Mouse (Mus musculus) ES-CJ7 (cell line): ENCODE results near the gene Enpep.
A peak's percentile ranks its signal among the peaks of the same experiment; 100 is the strongest.

Source experiments
- DNase-seq: peaks from one replicate; pipeline ENCODE4 v3.0.0; 2011; ENCODE audit warnings: low read depth, low spot score

Enpep gene

DNA sequence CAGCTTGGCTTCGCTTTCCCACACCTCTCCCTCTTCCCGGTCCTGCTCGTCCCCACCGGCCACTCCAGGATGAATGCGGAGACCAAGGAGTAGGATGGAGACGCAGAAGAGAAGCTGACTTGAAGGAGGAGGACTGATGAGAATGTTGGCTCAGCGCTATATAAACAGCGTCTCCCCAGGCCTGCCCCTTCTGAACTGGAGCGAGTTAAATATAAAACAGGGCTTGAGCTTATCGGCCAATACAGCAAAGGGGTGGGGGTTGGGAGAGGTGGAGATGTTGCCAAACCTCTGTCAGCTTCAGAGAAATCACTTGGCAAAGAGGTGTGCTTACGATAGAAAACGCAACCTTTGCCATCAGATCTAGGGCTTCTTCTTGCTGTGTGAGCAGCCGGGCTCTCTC, at the start of gene Enpep:
Gene Enpep (minus strand): TSS at position 135 of the 400 bp plus-strand sequence.
- no peak for DNase-seq

GRCm38 (mm10) chr3:129379109-129379508, 46.6 kb upstream of the Enpep start:
- no peak for DNase-seq

- no peak for DNase-seq
Measured at GRCm38 (mm10) chr3:129375087-129375486, 42.6 kb upstream of the Enpep start.

DNA sequence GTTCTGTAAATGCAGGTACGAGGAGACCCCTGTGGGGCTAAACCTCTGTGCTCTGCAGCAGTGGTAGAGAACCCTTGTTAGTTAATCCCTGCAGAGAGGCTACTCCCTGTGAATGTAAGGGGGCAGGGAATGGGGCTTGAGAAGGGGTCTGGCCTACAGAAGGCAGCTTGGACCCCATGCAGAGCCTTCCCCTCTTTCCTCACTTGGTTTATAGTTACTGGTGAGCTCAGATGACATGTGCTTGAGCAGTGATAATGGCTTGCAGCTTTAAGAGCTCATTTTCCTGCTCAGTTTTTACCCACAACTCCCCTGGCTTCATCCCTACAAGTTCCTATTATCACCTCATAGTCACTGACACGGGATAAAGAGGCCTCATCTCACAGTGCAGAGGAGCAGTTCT, 40.6 kb upstream of the Enpep start:
- DNase-seq = no peak

- DNase-seq = no peak
Measured at GRCm38 (mm10) chr3:129369491-129369890, 37.0 kb upstream of the Enpep start.

DNA sequence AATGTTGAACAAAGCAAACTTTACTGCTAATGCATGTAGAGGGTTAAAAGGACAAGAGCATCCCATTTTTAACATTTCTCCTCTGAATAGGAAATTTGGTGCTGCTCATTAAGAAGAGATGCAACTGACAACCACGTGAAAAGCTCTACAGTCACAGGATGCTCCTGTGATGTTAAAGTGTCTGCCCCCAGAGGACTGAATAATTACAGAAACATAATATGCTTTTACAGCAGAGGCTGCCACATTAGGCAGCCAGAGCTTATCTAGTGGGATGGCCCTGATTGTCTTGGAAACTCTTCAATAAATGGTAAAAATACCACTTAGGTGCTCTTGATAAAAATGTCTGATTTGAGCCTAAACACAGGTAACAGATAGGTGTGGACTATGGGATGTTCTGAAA, 33.4 kb upstream of the Enpep start:
- no peak for DNase-seq

- no peak for DNase-seq
Measured at GRCm38 (mm10) chr3:129364818-129365390, 32.4 kb upstream of the Enpep start.

GRCm38 (mm10) chr3:129363426-129363825, 30.9 kb upstream of the Enpep start:
- DNase-seq = no peak

DNA sequence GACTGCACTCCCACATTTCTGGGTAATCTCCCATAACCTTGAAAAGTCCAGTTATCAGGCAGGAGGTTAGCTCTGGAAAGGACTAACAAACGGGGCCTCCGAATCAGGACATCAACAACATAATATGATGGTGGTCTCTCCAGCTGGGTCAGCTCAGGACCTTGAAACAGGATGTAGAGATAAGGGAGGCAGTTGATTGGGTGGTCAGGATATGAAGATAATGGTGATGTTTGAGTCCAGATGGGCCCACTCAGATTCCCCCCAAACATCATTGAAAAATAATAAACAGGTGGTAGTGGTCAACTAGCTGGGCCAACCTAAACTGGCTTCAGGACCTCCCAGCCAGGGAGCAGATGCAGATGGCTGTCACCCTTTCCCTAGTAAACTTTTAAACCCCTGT, 25.6 kb upstream of the Enpep start:
- no peak for DNase-seq

DNA sequence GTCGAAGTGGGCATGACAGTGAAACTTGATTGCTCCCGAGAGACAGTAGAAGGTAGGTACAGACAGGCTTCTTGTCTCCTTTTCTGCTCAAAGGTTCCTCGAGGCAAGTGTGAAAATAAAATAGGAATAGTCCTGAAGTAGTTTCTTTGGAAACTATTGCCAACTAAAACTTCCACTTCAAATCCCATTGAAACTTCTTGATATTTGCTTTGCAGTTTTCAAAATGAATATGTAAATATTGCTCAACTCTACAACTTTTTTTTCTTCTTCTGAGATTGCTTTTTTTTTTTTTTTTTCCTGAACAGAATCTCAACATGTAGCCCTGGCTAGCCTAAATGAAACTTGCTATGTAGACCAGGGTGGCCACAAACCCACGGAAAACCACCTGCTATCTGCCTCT, 21.4 kb upstream of the Enpep start:
- DNase-seq = no peak

- DNase-seq = no peak
Measured at GRCm38 (mm10) chr3:129351320-129351877, 18.9 kb upstream of the Enpep start.

- no peak for DNase-seq
Measured at GRCm38 (mm10) chr3:129347277-129347676, 14.8 kb upstream of the Enpep start.

- no peak for DNase-seq
Measured at GRCm38 (mm10) chr3:129342767-129343166, 10.2 kb upstream of the Enpep start.

GRCm38 (mm10) chr3:129341066-129341465, 8.5 kb upstream of the Enpep start:
- peak; percentile 81 for DNase-seq

GRCm38 (mm10) chr3:129338296-129339091, 6.0 kb upstream of the Enpep start:
- DNase-seq = peak; percentile 41

DNA sequence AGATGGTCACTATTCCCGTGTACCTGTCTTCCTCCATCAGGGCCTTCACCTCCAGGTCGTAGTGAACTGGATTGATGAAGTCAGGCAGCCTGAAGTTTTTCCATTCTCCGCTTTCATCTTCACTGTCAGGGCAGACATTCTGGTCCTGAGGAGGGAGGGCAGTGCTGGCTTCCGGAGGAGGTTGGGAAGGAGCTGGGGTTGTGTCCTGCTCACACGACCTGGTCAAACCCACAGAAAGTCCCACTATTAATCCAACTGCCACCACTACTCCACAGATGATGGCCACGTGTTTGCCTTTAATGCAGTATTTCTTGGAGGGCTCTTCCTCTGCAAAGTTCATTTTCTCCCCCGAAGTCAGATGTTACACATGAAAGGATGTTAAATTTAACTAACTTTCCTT, 378 bp downstream of the Enpep start:
- DNase-seq = no peak

GRCm38 (mm10) chr3:129331427-129331826, 1.1 kb downstream of the Enpep start:
- DNase-seq = no peak

DNA sequence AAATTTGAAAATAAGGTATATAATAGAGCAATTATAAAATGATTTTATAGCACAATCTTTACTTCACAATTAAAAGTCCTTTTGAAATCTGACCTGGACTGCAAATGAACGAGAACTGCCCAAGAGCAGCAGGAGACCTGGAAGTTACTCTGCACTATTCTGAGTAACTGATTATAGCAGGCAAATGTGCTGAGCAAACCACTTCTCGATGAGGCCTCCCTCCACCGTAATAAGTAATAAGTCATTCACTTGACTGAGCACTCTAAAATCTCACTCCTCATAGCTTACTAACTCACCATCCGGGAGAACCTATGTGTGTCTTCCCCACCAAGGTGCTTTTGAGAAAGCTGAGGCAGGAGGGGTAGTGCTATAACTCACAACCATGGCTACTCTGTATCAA, 4.5 kb downstream of the Enpep start:
- no peak for DNase-seq

DNA sequence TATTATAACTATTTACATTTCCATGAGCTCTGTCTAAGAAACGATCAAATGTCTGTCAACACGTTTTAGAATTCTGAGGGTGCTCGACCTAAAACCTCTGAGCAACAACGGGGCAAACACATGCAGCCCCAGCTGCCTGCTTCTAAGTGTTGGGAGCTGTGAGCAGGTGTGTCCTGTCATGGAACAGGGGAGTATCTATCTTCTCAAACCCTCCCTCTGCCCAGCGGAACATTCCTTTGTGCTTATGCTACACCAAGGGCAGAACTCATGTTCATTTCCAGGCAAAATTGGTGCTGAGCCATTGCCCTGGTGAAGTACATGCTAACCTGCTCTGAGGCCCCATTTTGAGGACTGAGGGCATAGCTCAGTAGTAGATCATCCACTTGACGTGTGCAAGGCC, 10.9 kb downstream of the Enpep start:
- no peak for DNase-seq

DNA sequence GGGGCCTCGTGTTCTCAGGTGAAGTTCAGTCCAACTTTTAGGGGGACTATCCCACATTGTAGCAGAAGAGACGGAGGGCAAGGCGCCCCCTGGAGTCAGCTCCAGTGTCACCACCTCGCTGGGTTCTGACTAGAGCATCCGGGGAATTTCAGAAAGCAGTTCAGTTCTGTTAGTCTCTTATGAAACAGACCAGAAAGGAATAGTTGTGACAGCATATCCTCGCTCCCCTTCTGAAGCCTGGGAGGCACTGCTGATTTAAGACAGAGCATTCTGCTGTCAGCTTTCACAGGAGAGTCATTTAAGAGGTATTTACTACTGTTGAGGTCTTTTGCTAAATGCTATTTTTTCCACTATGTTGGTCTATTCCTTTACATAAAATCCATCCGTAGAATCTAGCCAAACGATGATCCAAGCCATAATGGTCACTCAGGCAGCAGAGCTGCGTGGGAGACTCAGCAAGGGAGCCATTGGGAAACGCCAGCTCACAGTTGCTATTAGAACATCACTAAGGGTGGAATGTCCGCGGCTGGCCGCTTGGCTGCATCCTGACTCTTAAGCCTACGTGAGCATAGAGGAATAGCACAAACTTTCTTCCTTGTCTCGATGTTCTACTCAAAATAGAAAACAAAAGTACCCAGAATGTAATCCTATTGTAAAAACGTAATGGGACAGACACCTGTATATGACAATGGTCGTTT, 15.3 kb downstream of the Enpep start:
- no peak for DNase-seq

- DNase-seq = no peak
Measured at GRCm38 (mm10) chr3:129313671-129314415, 18.7 kb downstream of the Enpep start.

DNA sequence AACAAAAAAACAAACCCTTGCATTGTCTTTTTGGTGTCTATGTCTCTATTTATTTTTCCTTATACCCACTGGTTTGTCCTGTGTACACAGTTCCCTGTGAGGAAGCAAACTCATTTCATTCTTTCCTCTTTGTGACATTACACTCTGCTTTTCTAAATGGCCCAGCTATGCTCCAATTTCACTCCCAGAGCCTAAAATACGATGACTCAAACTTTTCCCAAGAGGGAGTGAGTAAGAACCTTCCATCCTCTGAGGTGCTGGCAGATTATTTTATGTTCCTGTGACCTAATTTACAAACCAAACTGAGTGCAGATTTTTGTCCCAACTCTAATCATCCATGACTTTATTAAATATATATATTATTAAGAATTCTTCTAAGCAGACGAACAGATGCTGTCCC, 19.3 kb downstream of the Enpep start:
- DNase-seq = no peak
